Mouse (Mus musculus): ENCODE results near the gene Myh13.
A peak's percentile ranks its signal among the peaks of the same experiment; 100 is the strongest.

The Myh13 gene

DNA sequence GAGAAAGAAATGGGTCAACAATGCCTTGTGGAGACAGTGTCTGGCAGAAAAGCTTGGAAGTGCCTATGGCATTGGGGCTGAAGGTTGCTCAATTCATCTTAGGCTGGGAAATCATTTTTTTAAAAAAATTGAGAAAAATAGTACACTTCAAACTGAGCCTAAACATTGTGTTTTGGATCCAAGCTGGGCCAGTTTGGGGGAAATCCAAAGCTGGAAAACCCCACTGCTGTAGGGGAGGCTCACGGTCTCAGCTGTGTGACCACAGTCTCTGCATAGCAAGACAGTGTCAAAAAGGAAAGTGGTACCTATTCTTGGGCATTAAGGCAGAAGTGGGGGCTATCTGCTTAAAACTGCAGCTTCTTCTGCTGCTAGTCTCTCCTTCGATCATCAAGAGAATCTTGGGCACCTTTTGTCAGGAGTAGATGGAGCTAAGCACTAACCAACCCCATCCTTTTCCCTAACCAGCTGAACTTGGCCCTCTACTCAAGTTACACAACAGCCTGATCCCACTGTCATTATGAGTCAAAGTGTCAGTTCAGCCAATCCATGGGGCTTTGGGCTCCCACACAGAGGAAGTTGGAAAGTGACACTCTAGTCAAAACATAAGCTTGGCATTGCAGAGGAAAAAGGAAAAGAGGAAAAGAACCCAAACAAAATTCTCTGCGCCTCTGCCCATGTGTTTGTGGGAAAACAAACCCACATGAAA lies 69.4 kb downstream of the Myh13 start:
- DNase-seq (ENCODE audit: low spot score in 2 of 2) = peak in 1 of 2 experiments; percentile 31

- no peak for DNase-seq (ENCODE audit: low spot score in 2 of 2)
Measured at GRCm38 (mm10) chr11:67392369-67392768, 70.9 kb downstream of the Myh13 start.

DNA sequence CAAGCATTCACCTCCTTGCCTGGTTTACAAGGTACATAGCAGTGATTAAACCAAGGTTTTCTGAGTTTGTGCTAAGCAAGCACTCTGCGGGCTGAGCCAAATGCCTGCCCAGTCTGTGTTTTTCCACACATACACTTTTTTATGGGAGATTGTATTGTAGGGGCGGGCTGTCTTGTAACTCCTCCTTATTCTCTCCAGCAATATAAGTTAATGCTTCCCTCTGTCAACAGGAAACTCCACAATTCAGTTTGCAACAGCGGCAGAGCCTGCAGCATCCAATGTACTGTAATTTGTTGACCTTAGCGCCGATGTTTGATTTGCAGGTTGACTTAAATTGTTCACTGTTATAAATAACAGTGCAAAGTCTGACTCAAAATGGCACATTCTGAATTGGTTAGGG lies 79.5 kb downstream of the Myh13 start:
- no peak for DNase-seq (ENCODE audit: low spot score in 2 of 2)

DNA sequence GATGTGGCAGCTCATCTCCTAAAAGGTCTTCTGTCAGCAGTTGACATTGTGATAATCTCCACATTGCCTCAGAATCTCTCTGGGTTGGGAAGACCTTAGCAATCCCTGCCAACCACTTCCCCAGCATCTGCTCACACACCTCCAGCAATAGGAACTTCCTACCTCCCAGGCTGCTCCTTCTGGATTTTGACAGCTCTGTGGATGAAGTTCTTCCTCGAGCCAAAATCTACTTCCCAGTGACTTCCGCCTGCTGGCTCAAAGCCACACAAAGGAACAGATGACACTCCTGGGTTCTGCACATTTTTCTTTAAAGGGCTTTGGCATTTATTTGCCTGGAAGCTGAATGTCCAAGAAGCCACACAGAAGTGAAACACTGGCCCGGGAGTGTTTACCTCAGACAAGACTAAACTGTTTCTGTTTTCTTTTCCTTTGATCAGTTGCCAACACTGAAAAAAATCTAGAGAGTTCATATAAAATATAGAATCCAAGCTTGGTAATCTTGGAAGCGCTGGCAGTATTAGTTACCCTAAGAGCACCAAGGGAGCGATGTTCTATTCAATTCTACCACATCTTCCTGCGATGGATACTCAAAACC lies 93.0 kb downstream of the Myh13 start:
- no peak for DNase-seq (ENCODE audit: low spot score in 2 of 2)

Data from natural killer cell, adult 2 months (primary cell).